Mouse (Mus musculus) spleen, adult 2 months (tissue): ENCODE measurements around the gene Olfr509. TPM values are rescaled to one million over a fixed set of nuclear protein-coding genes. Genes with fewer than 3 reads are reported as not detected.
"Not testable (repeated sequence)": the region's sequence is repeated elsewhere in the genome, so short reads cannot be mapped to it uniquely, and the experiment has no call there.

Experiments used
- DNase-seq, 2 experiments: peaks; one replicate each; pipeline versions ENCODE4 v3.0.0 to v3.0.0-alpha.2; 2012 to 2021; ENCODE audit warnings: low spot score in 2 of 2, low read depth in 1 of 2
- H3K27ac ChIP-seq: fragments of 200-500 bp; 2 replicates; pipeline ENCODE4 v1.5.1; 2012; ENCODE audit warnings: low read length, inconsistent platforms; ENCODE audit not compliant: insufficient read depth
- H3K27me3 ChIP-seq: fragments of 200-500 bp; 2 replicates; pipeline ENCODE4 v1.6.1; 2012; ENCODE audit warnings: mild to moderate bottlenecking, moderate library complexity, low read length, inconsistent platforms; ENCODE audit not compliant: control insufficient read depth, insufficient read depth
- H3K36me3 ChIP-seq: fragments of 200-500 bp; 2 replicates; pipeline ENCODE4 v1.6.1; 2012; ENCODE audit warnings: mild to moderate bottlenecking, low read length, inconsistent platforms; ENCODE audit not compliant: control insufficient read depth, insufficient read depth
- H3K4me1 ChIP-seq: fragments of 200-500 bp; 2 replicates; pipeline ENCODE4 v1.6.1; 2011; ENCODE audit warnings: inconsistent platforms; ENCODE audit not compliant: control insufficient read depth, insufficient read depth, insufficient read length
- H3K4me3 ChIP-seq: fragments of 200-500 bp; 2 replicates; pipeline ENCODE4 v1.5.1; 2011; ENCODE audit warnings: mild to moderate bottlenecking, inconsistent platforms; ENCODE audit not compliant: insufficient read depth, insufficient read length; ENCODE audit errors: extremely low read depth
- CTCF ChIP-seq: fragments of 200-500 bp; IDR thresholded peaks from 2 replicates; pipeline ENCODE4 v1.5.1; 2011; ENCODE audit warnings: mild to moderate bottlenecking, inconsistent platforms; ENCODE audit not compliant: insufficient read depth, insufficient read length, insufficient replicate concordance; ENCODE audit errors: extremely low read depth
- POLR2A ChIP-seq: fragments of 200-500 bp; IDR thresholded peaks from 2 replicates; pipeline ENCODE4 v1.6.1; 2011; ENCODE audit warnings: low read depth, low read length, inconsistent platforms
- WGBS: fragments of 180-500 bp; shearing (Covaris S2); methylation state at CpG from one replicate; pipeline ENCODE4 v1.1.7; 2018; 5-methylcytosine and 5-hydroxymethylcytosine counted together
- polyA plus RNA-seq: library from polyadenylated mRNA; depleted of rRNA; stranded (reverse); fragments of >200 nt; gene quantifications from 2 replicates; pipeline ENCODE4 v1.2.3, GENCODE M21; 2012; rRNA removed

Gene Olfr509
- polyA plus RNA-seq, 1 experiment, result not detected

- Histone ChIP-seq H3K27me3 (no peaks in the 10 kb centered on the region), H3K4me3 (no peak overlapping the region), H3K36me3 (no peaks in the 10 kb centered on the region), H3K4me1 (no peaks in the 10 kb centered on the region), H3K27ac (no peak overlapping the region)
- no peak for TF ChIP-seq CTCF
- no peak for TF ChIP-seq POLR2A
- WGBS, result 83% methylated on average over 2 of the region's 2 CpGs
- no peak for DNase-seq
Measured at GRCm38 (mm10) chr7:108614110-108614509, 37.6 kb downstream of the Olfr509 start.

GRCm38 (mm10) chr7:108610487-108610886 lies 41.2 kb downstream of the Olfr509 start, which contains the start of gene Olfr506:
Olfr506 (plus strand) TSS chr7:108610787.
- TF ChIP-seq POLR2A, result no peak
- no peak for TF ChIP-seq CTCF
- no peak for DNase-seq

GRCm38 (mm10) chr7:108601916-108602315 lies 49.8 kb downstream of the Olfr509 start:
- not testable (repeated sequence) for H3K27ac ChIP-seq, H3K4me1 ChIP-seq, DNase-seq, H3K36me3 ChIP-seq, H3K4me3 ChIP-seq, H3K27me3 ChIP-seq
- 76% methylated on average over 3 of the region's 3 CpGs for WGBS

More at GRCm38 (mm10) chr7:108610487-108610886, 41.2 kb downstream of the Olfr509 start, which contains the start of gene Olfr506:
- H3K27ac ChIP-seq, result no peak within 1 kb of the TSS
- H3K36me3 ChIP-seq, result no peaks in the 10 kb centered on the region
- H3K27me3 ChIP-seq, result no peaks in the 10 kb centered on the region
- no peaks in the 10 kb centered on the region for H3K4me1 ChIP-seq
- no peak within 1 kb of the TSS for H3K4me3 ChIP-seq

Other genes starting within 250 kb of the Olfr509 start
- gene Olfr497, start 231.5 kb downstream of the Olfr509 start, polyA plus RNA-seq, result not detected in 2 replicates
- not detected in 2 replicates for gene Olfr498, start 186.6 kb downstream of the Olfr509 start, polyA plus RNA-seq
- not detected in 2 replicates for gene Olfr502, start 126.8 kb downstream of the Olfr509 start, polyA plus RNA-seq
- not detected in 2 replicates for gene Olfr503, start 107.4 kb downstream of the Olfr509 start, polyA plus RNA-seq
- gene Olfr504, start 86.1 kb downstream of the Olfr509 start, polyA plus RNA-seq, result not detected in 2 replicates
- not detected in 2 replicates for gene Olfr506, start 41.1 kb downstream of the Olfr509 start, polyA plus RNA-seq
- gene Olfr507, start 30.1 kb downstream of the Olfr509 start, polyA plus RNA-seq, result not detected in 2 replicates
- gene Olfr508, start 21.9 kb downstream of the Olfr509 start, polyA plus RNA-seq, result not detected in 2 replicates
- gene Olfr510, start 14.5 kb upstream of the Olfr509 start, polyA plus RNA-seq, result not detected in 2 replicates
- gene Olfr512, start 61.4 kb upstream of the Olfr509 start, polyA plus RNA-seq, result not detected in 2 replicates
- not detected in 2 replicates for gene Olfr513, start 99.1 kb upstream of the Olfr509 start, polyA plus RNA-seq
- gene Olfr514, start 174.1 kb upstream of the Olfr509 start, polyA plus RNA-seq, result not detected in 2 replicates
- gene Olfr516, start 198.6 kb upstream of the Olfr509 start, polyA plus RNA-seq, result not detected in 2 replicates
- gene Olfr517, start 220.5 kb upstream of the Olfr509 start, polyA plus RNA-seq, result not detected in 2 replicates
- gene Olfr518, start 233.1 kb upstream of the Olfr509 start, polyA plus RNA-seq, result not detected in 2 replicates
- not detected in 2 replicates for gene Olfr519, start 242.5 kb upstream of the Olfr509 start, polyA plus RNA-seq